ENCODE assay signal across 23 mouse cellular contexts in the genomic region with DNA sequence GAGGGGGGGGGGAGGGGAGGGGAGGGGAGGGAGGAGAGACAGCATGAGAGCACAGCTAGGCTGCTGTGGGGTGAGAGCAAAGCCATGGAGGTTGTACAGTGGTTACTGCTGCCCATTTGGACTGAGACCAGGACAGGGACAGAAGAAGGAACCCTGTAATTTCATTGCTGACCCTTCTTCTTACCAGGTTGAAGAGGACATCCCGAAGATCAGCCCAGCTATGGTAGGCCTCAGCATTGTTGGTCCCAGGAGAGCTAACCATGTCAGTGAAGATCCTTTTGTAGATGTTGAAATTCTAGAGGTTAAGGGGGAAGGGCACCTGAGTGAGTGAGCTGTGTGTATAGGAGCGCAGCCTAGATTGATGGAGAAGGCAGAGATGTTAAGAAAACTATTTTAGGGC. TPM values are rescaled to one million over a fixed set of nuclear protein-coding genes. Genes with fewer than 3 reads are reported as not detected.
"Had no signal": no experiment of that assay in that cellular context is flagged by ENCODE, and none has a peak within 500 bp of the region (broad histone marks: within the 10 kb centered on the region; RNA-seq: fewer than 3 reads in every experiment).

No protein-coding gene starts in this region.

- H3K4me3 ChIP-seq: layer of hippocampus, adult 2 months; limb, embryonic 10.5 days; limb, embryonic 13.5 days; liver, embryonic 15.5 days; megakaryocyte, embryonic 14.5 days; midbrain, embryonic 10.5 days; midbrain, embryonic 13.5 days had no signal

- ATAC-seq: midbrain, embryonic 13.5 days had no signal

- H3K9me3 ChIP-seq: limb, embryonic 10.5 days; limb, embryonic 13.5 days; liver, embryonic 15.5 days; megakaryocyte, embryonic 14.5 days; midbrain, embryonic 10.5 days; midbrain, embryonic 13.5 days had no signal

- H3K9ac ChIP-seq: limb, embryonic 13.5 days; liver, embryonic 15.5 days; midbrain, embryonic 13.5 days had no signal

- H3K27me3 ChIP-seq: limb, embryonic 13.5 days; liver, embryonic 15.5 days; megakaryocyte, embryonic 14.5 days; midbrain, embryonic 13.5 days had no signal

- DNase-seq: kidney, adult 2 months; kidney, postnatal 25 days; layer of hippocampus, adult 9-11 months; lung, adult 2 months; lung, postnatal 36 days; thymus, adult 2 months; thymus, postnatal 14 days; thymus, postnatal 4 days had no signal

- H3K4me2 ChIP-seq: limb, embryonic 13.5 days; liver, embryonic 15.5 days; midbrain, embryonic 13.5 days had no signal

- H3K27ac ChIP-seq: kidney, postnatal 0 days; limb, embryonic 10.5 days; limb, embryonic 13.5 days; midbrain, embryonic 10.5 days; midbrain, embryonic 13.5 days had no signal

RNA-seq across cellular contexts. Expression of a gene that starts 14.3 kb away (rescaled TPM):
- total RNA-seq: layer of hippocampus, postnatal 25 days; left cerebral cortex, adult 18-20 months; left cerebral cortex, postnatal 25 days; liver, adult 2 months; midbrain, postnatal 0 days had no signal
- polyA plus RNA-seq: inflammation-experienced regulatory T-cells, adult 6 months; large intestine, adult 2 months; liver, adult 2 months; liver, embryonic 15.5 days had no signal
